Mouse (Mus musculus): ENCODE data around the gene Anxa11.
A peak's percentile ranks its signal among the peaks of the same experiment; 100 is the strongest.
"Not testable (repeated sequence)": the region's sequence is repeated elsewhere in the genome, so short reads cannot be mapped to it uniquely, and the experiment has no call there.

Anxa11 gene

DNA sequence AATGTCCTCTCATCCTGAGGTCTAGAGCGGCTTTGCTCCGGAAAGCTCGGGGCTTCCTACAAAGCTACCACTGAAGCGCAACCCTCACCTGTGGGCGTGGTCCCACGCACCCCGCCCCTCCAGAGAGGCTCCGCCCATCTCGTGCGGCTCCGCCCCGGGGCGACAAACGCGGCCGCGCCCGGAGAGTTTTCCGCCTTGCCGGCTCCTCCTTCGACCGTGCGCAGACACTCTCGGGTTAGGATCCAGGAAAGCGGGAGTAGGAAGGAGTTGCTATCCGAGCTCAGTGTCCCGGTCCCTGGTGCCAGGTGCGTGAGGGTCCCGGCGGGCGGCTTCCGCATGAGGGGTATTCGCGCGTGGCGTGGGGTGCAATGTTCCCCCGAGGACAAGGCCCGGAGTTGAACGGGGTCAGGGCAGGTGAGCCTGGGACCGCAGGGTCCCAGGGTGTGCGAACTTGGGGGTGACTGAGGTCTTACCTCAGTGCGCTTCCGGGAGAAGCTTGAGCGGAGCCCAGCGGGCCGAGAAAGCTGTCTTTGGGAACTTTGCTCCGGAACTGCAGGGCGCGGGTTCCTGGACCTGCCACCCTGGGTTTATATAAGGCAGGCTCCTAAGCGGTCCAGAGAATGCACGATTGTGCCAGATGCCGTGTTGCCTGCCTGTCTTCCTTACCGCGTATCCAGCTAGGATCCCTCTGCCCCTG lies at the start of gene Anxa11:
Gene Anxa11, plus strand, starts transcription at position 166 of the 697 bp plus-strand sequence.
- DNase-seq (ENCODE audit: low spot score), result no peak

DNA sequence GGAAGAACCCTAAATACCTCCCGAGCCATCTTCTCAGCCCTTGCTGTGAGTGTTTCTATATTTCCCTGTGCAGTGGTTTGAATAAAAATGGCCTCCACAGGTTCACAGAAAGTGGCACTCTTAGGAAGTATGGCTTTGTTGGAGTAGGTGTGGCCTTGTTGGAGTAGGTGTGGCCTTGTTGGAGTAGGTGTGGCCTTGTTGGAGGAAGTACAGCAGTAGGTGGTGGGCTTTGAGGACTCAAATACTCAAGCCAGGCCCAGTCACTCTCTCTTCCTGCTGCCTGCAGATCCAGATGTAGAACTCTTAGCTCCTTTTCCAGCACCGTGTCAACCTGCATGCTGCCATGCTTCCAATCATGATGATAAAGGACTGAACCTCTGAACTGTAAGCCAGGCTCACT lies 47.6 kb upstream of the Anxa11 start:
- no peak for DNase-seq (ENCODE audit: low spot score)

DNA sequence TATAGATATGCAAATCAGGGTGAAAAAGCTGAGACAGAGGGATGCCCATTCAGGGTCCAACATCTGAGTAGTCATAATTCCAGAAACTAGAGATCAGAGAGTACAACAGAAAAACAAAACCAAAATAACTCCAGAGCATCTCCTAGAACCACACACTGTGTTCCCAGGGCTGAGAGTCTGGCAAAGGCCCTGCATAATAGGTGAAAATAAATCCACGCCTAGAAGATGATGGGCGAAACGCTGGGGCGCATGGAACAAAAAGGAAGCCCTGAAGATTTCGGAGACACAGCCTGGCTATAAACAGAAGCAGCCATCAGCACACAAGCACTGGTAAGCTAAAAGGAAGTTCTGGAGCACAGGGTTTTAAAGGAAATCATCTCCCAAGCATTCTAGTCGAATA lies 46.9 kb upstream of the Anxa11 start:
- no peak for DNase-seq (ENCODE audit: low spot score)

DNA sequence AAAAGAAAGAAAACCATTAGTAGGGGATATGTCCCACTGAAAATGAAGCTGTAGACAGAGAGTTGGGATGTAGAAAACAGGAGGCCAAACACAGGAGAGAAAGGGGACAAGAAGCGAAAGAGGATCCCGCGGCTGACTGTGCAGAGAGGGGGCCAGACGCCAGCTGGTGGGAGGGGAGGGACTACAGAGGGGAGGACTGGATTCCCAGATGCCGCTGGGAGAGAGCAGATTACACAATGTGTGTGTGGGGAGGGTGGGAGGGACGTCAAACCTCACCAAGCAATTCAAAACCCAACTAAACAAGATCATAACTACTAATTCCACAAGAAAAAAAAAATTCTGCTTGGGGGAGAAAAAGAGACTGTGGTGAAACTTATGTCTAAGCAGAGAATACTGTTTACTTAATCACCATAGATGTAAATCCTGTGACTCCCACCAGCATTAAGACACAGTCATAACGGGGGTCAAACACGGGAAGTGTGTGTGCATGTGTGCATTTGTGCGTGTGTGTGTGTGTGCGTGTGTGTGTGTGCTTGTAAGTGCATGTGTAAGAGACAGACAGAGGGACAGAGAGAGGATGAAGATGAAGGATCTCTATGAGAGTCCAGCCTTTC lies 46.3 kb upstream of the Anxa11 start:
- DNase-seq (ENCODE audit: low spot score), result no peak

DNA sequence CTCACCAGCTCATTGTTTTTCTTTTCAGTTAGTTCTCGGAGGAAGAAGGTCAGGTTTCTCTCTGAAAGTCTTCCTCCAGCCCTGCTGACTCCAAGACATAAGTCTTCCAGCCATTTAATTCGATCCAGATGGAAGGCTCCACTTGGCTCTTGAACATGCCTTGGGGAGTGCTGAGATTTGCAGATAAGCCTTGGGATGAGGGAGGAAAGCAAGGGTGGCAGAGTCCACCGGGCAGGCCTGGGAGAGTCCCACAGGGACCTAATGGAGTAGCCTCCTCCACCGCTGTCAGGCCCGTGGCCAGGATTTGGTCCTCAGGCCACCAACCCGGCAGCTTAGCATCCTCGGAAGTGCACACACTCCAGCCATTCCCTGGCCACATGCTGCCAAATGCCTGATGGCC lies 45.3 kb upstream of the Anxa11 start:
- DNase-seq (ENCODE audit: low spot score), result no peak

DNA sequence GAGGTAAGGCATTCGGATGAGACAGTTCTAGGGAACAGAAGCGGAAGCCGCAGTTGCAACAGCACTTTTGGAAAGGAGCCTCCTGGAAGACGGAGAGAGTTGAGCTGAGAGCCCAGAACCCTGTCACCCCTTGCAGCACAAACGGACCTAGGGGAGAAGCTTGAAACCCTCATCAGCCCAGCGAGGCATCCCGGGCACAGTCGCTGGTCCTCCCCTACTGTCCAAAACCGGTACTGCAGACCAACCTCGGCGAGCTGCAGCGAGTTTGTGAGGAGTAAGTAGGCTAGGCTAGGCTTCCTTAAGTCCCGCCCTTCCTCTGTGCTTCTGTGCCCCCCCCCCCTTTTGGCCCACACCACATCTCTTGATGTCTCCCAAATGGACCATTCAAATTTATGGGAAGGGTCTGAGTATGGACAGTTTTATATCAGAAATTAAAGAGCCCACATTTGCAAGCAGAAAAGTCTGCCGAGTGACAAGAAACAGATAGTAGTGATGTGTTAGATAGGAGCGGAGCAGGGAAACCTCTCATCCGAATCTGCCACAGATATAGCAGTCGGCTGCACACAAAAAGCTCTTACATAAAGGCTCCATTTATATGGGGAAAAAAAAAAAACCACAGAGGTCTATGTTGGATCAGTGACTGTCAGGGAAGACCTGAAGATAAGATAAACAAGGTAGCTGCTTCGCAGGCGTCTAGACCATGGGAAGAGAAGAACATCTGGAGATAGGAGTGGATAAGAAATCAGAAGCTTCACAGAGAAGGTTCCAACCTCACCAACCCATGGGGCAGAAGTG lies 41.6 kb upstream of the Anxa11 start:
- peak; percentile 65 for DNase-seq (ENCODE audit: low spot score)

DNA sequence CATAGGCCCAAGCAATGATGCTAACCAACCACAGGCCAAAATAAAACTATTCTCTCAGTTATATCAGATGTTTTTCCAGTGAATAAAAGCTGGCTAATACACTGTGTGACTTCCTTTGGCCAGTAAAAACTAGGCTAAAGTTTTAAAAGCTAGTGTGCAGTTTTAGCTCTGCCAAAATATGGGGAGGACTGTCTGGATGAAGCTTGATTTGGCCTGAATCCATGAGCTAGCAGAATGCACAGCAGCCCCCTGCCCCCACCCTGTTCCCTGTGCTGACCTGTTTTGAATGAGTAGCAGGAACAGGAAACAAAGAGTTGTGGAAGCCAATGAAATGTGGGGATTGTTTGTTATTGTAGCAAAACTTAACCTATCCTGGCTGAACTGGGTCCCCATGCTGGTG lies 39.4 kb upstream of the Anxa11 start:
- DNase-seq (ENCODE audit: low spot score), result no peak

DNA sequence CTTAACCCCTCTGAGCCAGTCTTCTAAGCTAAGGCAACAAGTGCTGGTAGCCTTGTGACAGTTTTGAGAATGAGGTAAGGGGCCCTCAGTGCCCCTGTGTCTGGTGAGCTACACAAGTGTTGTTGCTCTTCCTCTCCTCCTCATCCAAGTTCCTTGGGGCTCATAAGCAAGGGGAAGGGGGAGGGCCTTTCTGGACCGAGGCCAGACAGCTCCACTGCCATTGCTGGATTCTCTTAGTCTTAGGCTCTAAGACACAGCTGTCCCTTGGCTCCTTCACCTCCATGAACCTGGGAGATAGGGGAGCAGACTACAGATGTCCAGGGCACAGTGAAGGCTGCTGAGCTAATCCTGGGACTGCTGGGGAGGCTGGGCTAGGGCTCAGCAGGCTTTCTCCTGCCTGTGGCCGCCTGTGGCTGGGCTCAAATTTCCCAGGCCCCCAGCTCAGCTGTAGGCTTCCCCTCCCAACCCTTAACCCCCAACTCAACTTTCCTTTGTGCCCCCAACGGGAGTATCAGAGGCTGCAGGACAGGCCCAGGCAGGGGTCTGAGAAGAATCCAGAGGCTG lies 38.6 kb upstream of the Anxa11 start:
- no peak for DNase-seq (ENCODE audit: low spot score)

DNA sequence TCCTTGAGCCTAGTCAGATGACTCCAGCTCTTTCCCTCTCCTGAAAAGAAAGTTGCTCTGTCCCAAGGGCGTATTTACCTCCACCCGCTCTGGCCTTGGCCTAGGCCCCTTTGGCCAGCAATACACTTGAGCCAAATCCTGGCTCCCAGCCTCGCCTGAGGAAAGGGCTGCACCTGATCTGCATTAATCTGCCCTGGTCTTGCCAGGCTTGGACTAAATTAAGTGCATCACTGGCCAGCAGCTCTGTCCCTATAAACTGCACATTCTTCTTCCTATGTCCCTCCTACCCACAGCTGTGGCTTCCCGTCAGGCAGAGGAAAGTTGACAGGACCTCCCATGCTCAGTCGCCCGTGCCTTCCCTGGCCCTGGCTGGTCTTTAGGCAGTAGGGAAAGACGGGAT lies 36.1 kb upstream of the Anxa11 start:
- no peak for DNase-seq (ENCODE audit: low spot score)

DNA sequence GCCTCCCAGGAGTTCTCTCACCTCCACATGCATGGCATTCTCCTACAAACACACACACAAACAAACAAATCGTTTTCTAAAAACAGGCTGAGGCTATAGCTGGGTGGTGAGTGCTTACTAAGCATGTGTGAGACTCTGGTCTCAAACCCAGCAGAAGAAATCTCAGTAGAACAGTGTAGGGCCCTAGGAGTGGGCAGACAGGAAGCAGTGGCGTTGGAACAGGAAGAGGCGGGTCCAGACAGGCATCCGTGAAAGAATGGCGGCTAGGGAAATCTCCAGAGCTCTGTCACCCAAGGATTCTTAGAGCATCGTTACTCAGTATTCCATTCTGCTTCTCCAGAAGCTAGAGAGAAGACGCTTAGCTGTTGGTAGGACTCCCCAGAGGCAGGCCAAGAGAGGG lies 35.4 kb upstream of the Anxa11 start:
- DNase-seq (ENCODE audit: low spot score), result no peak

DNA sequence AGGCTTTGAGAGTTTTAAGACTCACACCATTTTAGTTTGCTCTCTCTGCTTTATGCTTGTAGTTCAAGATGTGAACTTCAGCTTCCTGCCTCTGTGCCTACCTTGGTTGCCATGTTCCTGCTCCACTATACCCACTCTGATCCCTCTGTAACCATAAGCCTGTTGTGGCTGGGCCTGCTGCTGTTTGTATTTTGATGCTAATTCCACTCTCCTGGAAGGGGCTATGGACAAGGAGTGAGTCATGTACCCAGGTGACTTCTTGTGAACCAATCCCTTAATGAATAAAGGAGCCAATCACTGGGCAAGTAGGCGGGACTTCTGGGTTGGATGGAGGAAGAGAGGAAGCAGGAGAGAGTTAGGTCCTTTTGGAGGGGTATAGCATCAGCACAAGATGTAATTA lies 30.9 kb upstream of the Anxa11 start:
- not testable (repeated sequence) for DNase-seq (ENCODE audit: low spot score)

DNA sequence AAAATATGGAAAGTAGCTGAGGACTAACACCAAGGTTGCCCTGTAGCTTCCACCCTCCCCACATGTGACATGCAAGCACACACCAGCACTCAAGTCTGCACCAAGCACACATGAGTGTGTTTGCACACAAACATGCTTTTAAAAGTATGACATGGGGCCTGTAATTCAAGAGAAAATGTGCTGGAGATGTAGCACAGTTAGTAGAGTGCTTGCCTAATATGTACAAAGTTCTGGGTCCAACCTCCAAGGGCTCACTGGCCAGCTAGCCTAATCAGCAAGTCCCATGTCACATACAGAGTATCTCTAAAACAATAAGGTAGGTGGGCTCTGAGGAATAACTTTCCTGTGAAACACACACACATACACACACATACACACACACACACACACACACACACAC lies 27.8 kb upstream of the Anxa11 start:
- no peak for DNase-seq (ENCODE audit: low spot score)

DNA sequence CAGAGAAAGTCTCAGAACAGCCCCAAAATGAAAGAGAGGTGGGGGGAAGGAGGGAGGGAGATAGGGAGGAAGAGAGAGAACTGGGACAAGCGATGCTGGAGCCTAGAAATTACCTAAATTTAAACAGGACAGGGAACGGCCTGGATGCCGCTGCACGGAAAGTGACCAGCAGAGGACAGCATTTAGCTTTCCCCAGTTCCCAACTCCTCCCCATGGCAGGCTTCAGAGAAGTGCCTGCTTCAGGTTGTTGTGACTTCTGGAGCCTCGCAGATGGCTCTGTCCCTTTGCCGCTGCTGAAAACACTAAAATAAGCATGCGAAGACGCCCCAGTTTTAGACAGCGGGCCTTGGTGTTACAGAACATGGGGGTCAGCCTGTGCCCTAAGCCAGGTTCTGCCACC lies 25.5 kb upstream of the Anxa11 start:
- no peak for DNase-seq (ENCODE audit: low spot score)

DNA sequence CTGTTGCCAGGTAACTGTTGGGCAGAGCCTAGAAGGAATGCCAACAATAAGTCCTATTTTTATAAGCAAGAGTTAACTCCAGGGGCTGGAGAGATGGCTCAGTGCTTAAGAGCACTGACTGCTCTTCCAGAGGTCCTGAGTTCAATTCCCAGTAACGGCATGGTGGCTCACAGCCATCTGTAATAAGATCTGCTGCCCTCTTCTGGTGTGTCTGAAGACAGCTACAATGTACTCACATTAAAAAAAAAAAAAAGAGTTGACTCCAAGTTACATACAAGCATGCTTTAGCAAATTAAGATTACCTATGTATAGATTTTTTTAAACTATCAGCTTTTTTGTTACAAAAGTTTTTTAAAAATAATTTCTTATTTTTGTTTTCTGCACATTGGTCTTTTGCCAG lies 19.4 kb upstream of the Anxa11 start:
- no peak for DNase-seq (ENCODE audit: low spot score)

DNA sequence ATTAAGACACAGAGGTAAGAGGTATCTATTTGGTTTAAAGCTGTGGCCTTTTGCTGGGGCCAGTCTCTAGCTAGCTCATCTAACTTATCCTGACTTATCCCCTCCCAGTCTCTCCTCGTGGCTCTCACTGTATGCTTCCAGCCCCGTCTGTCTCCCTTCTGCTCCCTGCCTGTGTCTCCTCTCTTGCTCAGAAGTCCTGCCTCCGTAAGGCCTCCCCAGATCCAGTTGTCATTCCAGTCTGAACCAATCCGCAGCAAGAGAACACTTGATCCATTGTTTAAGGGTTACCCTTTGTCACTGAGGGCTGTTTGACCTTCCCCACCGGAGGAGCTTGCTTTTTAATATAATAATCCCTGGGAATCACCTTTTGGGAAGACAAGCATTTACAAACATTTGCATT lies 17.0 kb upstream of the Anxa11 start:
- no peak for DNase-seq (ENCODE audit: low spot score)

DNA sequence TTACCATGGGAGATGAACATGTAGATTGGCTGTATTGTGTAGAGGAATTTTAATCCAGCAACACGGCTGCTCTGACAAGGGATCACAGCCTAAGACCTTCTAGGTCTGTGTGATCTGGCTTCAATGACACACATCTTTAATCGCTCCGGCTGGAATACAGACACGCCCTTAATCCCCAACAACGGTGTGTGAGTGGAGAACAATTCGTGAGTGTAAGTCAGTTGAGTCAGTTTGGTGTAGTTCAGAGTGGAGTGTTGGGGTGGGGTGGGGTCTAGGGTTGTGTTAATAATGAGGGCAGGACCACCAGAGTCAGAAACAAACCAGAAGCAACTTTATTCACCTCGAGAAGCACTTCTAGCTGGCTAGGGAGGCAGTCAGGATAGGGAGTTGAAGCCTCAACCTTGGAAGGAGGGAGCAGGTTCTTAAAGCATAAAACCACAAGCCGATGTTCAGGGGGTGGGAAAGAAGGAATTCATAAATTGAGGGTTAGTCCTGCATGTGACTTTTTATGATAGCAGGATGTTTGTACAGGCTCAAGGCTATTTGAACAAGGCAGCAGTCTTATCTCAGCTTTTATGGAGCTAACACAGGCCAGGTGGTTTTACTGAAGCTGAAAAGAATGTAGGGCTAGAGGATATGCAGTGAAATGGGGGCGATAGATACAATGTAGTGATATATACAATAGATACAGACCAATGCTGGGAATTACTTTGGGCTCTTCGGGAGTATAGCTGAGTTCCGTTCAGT lies 15.9 kb upstream of the Anxa11 start:
- no peak for DNase-seq (ENCODE audit: low spot score)

DNA sequence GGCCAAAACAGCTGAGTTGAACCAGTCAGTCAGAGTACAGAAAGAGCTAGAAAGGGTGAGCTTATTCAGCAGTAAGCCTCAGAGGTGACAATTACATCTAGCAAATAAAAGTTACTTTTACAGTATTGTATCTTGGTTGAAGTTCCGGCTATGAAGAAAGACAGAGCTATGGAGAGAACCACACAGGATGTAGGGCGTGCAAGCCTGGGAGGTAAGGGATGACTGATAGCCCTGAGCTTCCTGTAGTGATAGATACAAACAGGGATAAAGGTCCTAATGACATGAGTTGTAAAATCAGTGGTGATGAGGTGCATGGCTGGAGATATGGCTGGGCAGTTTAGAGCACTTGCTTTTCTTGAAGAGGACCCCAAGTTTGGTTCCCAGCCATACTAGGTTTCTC lies 15.1 kb upstream of the Anxa11 start:
- no peak for DNase-seq (ENCODE audit: low spot score)

DNA sequence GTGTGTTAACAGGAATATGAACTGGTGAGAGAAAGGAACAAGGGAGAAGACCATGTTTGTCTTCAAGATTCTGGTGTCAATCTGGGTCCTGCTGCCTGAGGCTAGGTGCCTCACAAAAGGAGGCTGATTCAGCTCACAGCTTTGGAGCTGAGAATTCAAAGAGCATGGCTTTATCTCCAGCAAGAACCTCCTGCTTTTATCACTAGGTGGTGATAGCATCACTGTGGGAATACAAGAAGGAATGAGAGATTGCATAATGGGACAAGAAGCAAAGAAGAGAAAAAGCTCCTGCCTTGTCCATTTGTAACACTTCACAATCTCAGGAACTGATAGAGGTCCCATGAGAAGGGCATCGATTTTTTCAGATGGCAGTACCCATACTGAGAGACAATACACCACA lies 10.6 kb upstream of the Anxa11 start:
- no peak for DNase-seq (ENCODE audit: low spot score)

DNA sequence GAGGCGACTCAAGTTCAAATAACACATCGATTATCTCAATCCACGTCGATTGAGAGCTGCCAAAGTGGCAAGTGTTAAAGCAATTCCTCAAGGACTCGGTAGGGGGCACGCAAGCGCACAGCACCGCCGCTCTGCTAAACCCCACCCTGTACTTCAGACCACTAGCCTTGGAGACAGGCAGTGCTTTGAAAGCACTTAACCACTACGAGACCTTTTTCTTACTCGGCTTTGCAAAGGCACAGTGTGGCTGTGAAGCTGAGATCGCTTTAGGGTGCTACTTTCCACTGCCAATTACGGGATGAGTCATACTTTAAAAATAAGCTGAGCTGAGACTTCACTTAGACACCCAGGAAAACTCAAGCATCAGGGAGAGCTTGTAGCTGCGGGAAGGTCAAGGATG lies 9.7 kb upstream of the Anxa11 start:
- DNase-seq (ENCODE audit: low spot score), result no peak

DNA sequence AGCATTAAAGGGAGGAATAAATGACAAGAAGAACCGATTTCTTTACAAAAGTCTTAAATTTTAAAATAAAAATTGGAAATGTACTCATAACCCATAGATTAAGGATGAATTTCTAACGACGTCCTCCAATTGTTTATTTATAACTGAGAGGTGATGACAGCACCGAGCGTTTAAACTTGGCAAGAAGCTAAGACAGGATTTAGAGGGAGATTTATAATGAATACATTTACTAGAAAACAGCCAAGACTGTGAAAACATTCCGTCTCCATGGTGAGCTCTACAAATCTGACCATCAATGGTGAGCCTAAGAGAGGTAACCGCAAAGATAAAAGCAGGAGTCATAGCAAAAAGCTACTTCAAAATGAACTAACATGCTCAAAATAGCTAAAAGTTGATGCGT lies 3.5 kb upstream of the Anxa11 start:
- no peak for DNase-seq (ENCODE audit: low spot score)

DNA sequence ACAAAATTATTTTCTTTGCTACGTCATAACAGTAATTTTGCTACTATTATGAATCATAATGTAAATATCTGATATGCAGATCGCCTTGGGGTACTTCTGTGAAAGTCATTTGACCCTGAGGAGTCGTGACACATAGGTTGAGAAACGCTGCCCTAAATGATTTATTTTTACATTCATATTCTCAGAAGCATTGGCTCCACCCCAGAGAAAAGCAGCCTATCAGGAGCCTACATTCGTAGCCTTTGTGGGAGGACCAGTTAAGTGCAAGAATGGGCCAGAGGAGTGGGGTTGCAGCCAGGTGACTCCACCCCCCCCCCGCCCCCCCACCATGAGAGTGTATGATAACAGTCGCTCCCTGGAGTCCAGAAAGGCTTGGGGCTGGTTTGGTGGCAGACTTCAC lies 2.2 kb upstream of the Anxa11 start:
- no peak for DNase-seq (ENCODE audit: low spot score)

DNA sequence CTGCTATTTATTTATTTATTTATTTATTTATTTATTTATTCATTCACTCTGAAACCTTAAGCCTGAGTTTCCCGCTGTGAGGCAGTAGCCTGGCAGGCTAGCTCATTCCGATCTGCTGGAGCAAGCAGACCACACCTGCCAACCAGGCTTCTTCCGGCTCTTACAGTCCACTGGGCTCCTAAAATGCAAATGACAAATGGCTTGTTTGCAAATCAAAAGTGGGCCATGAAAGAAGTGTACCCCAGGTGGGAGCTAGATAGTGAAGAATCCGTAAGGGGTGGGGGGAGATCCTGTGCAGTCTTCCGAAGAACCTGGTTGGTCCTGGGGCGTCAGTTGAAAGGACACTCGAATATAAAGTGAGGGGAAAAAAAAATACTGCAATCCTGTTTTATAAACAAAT lies 995 bp upstream of the Anxa11 start:
- DNase-seq (ENCODE audit: low spot score), result no peak

Data from layer of hippocampus, adult 9-10 months (tissue).